Mouse (Mus musculus) forebrain, postnatal 0 days (tissue): ENCODE results near the gene Tusc1. TPM values are rescaled to one million over a fixed set of nuclear protein-coding genes. Genes with fewer than 3 reads are reported as not detected.

Source experiments
- ATAC-seq: fragments of 200-750 bp; cut with Nextera tagmentation; 2 replicates; pipeline ENCODE4 v1.8.0; 2017; ENCODE audit warnings: mild to moderate bottlenecking, moderate library complexity
- DNase-seq: peaks from one replicate; pipeline ENCODE4 v3.0.0-alpha.2; 2015
- H3K27ac ChIP-seq: fragments of 300-500 bp; sonication (generic); 2 replicates; pipeline ENCODE4 v1.5.1; 2014; ENCODE audit warnings: low read depth, mild to moderate bottlenecking, antibody characterized with exemption, low read length, moderate library complexity, mixed read lengths
- H3K27me3 ChIP-seq: fragments of 300-500 bp; sonication (generic); 2 replicates; pipeline ENCODE4 v1.6.1; 2014; ENCODE audit warnings: mild to moderate bottlenecking, low read length, mixed read lengths; ENCODE audit not compliant: insufficient read depth
- H3K36me3 ChIP-seq: fragments of 300-500 bp; sonication (generic); 2 replicates; pipeline ENCODE4 v1.6.1; 2014; ENCODE audit warnings: mild to moderate bottlenecking, moderate library complexity; ENCODE audit not compliant: insufficient read depth
- H3K4me1 ChIP-seq: fragments of 300-500 bp; sonication (generic); 2 replicates; pipeline ENCODE4 v1.6.1; 2014; ENCODE audit warnings: antibody characterized with exemption; ENCODE audit not compliant: insufficient read depth
- H3K4me2 ChIP-seq: fragments of 300-500 bp; sonication (generic); 2 replicates; pipeline ENCODE4 v1.6.1; 2014; ENCODE audit warnings: low read depth, mild to moderate bottlenecking, moderate library complexity
- H3K4me3 ChIP-seq: fragments of 300-500 bp; sonication (generic); 2 replicates; pipeline ENCODE4 v1.5.1; 2014; ENCODE audit warnings: low read depth, low read length, mixed read lengths
- H3K9ac ChIP-seq: fragments of 300-500 bp; sonication (generic); 2 replicates; pipeline ENCODE4 v1.6.1; 2014; ENCODE audit warnings: mild to moderate bottlenecking
- H3K9me3 ChIP-seq: fragments of 300-500 bp; sonication (generic); 2 replicates; pipeline ENCODE4 v1.6.1; 2016; ENCODE audit warnings: low read length
- CTCF ChIP-seq: sonication (generic); IDR thresholded peaks from 2 replicates; pipeline ENCODE4 v1.5.1; 2016; ENCODE audit warnings: antibody characterized with exemption, control low read depth, low read depth
- WGBS: fragments of 180-500 bp; shearing (Covaris S2); extraction: QIAGEN DNeasy Blood & Tissue Kit; methylation state at CpG from one replicate; pipeline ENCODE4 v1.1.7; 2014; 5-methylcytosine and 5-hydroxymethylcytosine counted together
- polyA plus RNA-seq: library from polyadenylated mRNA; unstranded; fragments of >200 nt; fragmentation: Nextera tagmentation; extraction: Ambion mirVana; gene quantifications from 2 replicates; pipeline ENCODE4 v1.2.1, GENCODE M21; 2015
- total RNA-seq: library from RNA; depleted of rRNA; stranded (reverse); fragments of >200 nt; gene quantifications from 2 replicates; pipeline ENCODE4 v1.2.3, GENCODE M21; 2014

Tusc1 gene
- total and polyA plus RNA-seq, 2 experiments from 2014 or later = 10.4 to 19.3 TPM

DNA sequence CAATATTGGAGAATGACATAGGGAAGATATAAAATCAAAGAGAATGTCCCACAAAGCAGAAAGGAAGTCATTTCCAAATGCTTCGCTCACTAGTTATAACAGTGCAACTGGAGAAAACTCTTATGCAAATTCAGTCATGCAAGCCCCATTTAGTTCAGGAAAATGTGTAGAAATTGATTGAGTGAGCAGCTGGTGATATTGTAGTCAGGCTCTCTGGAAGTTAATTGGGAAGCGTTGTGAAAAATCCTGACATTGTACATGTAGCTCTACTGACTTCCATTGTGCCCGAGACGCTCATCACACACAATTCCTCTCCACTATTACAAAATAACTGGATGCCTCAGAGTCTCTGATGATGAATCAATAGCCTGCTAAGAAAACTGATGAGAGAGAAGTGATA lies 49.2 kb downstream of the Tusc1 start:
- Histone ChIP-seq H3K27ac (no peak overlapping the region), H3K9me3 (no peaks in the 10 kb centered on the region), H3K4me3 (no peak overlapping the region), H3K9ac (no peak overlapping the region), H3K36me3 (no peaks in the 10 kb centered on the region), H3K4me2 (no peak overlapping the region), H3K27me3 (no peaks in the 10 kb centered on the region), H3K4me1 (no peaks in the 10 kb centered on the region)
- 46% methylated on average over 4 of the region's 4 CpGs for WGBS
- DNase-seq = peak; percentile 17
- peak; percentile 79 for ATAC-seq
- TF ChIP-seq CTCF = no peak
